Mouse (Mus musculus) left cerebral cortex, adult 9 months (tissue): ENCODE results near the gene Sirt4.

Experiments
- DNase-seq, 2 experiments: peaks; one replicate each; pipeline ENCODE4 v3.0.0; 2022; ENCODE audit warnings: low spot score in 2 of 2

The Sirt4 gene

DNA sequence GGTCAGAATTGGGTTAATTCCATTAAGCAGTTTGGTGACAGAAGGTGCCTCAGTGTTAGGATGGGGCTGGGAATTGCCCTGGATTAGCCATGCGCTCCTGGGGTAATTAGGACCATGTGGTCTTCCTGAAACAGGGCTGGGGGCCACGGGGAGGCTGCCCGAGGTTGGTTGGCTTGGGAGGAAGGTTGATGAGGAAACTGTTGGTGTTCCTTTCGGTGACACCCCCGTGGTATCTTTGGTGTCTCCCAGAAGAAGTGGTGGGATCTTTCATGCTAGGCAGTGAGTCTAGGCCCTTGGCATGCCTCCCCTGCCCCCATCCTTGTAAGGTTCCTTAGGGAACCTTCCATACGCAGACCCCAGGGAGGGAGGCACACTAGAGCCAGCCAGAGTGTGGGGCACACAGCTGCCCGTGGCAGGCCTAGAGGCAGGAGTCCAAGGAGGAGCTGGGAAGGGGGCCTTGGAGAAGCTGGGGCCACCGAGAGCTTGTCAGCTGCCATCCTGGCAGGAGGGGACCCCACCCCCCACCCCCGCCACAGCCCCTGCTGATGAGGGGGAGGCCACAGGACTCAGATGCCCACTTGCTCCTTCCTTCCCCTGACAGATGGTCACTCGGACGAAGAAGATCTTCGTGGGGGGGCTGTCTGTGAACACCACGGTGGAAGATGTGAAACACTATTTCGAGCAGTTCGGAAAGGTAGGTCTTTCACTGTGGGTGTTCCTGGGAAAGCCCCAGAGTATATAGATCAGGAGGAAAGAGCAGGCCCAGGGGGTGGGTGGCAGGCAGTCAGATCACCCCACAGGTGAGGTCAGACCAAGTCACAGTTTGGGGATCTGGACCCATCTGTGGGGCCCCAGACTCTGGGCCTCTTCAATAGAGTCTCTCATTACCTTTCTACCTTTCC, 49.4 kb downstream of the Sirt4 start:
- DNase-seq, result no peak

DNA sequence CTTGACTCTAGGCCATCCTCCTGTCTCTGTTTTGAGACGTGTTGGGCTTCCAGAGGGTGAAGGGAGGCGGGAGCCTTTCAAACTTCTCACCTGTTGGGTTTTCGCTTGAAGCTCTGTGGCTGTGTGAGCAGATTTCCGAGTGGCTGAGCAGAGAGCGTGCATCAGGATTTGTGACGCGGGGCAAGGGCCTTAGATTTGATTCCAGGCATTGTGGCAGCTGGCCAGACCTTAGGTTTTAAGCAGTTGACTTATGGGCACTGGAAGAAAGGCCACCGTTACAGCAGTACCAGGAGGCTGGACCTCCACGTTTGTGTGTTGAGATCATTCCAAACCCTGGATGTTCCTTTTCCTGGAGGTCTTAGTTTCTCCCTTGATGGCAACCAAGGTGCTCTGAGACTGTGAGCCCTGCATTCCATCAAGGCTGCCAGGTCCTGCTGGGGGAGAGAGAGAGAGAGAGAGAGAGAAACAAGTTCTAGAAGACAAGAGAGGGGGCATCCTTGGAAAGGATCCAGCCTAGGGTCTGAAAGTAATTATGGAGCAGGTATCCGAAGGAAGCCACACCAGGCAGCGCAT, 50.2 kb downstream of the Sirt4 start:
- no peak for DNase-seq

- DNase-seq, result no peak
Observed at GRCm38 (mm10) chr5:115433191-115433590, 51.3 kb downstream of the Sirt4 start.

DNA sequence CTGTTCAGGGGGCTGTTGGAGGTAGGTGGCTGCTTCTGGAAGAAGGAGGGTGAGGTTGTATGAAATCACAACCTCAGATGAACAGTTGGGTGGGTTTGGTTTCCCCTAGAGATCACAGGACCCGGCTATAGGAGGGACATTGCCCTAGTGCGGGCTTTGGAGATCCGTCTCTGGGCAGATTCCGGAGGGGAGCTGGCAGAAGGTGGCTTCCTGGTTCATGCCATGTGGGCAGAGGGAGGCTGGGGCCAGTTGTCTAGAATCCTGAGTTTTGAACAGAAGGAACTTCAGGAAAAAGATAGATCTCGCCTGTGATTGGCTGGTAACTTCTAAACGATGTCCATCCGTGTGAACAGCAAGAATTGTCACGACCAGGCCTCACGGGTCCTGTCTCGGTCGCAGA, 52.1 kb downstream of the Sirt4 start:
- DNase-seq, result no peak

- no peak for DNase-seq
Observed at GRCm38 (mm10) chr5:115431898-115432259, 52.6 kb downstream of the Sirt4 start.

GRCm38 (mm10) chr5:115431061-115431897, 53.2 kb downstream of the Sirt4 start:
- no peak for DNase-seq

- DNase-seq, result no peak
Observed at GRCm38 (mm10) chr5:115430187-115430960, 54.2 kb downstream of the Sirt4 start.

DNA sequence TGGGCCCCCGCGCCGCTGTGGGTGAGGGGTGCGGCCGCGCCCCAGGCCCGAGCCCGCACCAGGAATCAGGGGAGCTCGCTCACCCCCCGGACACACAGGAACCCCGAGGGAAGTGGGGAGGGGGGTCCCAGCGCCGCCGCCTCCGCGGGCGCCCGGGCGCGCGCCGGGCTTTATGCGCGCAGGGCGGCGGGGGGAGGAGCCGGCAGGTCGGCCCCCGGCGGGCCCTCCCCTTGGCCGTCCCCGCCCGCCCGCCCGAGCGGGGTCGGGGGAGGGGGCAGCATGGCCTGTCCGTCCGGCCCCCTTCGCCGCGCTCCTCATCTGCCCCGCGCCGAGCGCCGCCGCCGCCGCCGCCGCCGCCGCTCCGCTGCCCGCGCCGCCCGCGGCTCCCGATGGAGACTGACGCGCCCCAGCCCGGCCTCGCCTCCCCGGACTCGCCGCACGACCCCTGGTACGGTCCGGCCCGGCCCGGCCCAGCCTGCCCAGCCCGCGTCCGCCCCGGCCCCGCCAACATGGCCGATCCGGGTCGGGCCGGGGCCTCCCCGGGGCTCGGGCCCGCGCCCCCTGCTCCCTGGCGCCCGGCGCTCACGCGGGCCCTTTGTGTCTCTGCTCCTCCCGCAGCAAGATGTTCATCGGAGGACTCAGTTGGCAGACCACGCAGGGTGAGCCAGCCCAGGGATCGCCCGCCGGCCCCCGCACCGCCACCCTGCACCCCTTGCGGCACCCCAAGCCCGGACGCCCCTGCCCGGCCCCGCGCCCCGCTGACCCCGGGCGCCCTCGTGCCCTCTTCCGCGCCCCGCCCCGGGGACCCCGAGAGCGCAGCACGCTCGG, 55.0 kb downstream of the Sirt4 start, which contains the start of gene Msi1:
TSS of gene Msi1 (plus strand) at position 241 of the 828 bp plus-strand sequence.
- no peak for DNase-seq

DNA sequence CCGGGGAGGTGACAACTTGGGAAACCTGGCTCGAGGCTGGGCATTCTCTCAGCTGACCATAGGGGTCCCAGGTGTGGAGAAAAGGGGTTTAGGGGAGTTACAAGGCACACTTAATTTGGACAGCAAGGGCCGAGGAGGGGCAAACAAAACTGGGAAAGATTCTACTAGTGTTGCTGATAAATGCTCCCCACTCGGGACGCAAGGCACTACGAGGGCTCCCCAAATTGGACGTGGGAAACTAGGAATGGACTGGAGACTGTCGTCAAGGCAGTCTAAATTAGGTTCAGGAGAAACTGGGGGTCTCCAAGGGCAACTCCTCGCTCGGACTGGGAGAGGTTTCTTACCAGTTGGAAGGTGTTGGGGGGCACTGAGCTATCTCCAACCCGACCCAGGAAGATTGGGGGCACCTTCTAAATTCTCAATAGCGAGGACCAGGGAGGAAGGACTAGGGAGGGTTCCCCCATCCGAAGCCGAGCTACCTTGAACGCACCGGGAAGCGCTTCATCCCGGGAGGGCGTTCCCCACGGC, 55.6 kb downstream of the Sirt4 start:
- no peak for DNase-seq
